Mouse (Mus musculus): ENCODE measurements around the gene Tmem247.

- TF ChIP-seq CTCF (IDR thresholded peaks at IDR 0.05; ENCODE audit: control insufficient read depth, insufficient read depth, low read length) (no peak), POLR2A (IDR thresholded peaks at IDR 0.05; ENCODE audit: borderline replicate concordance, control insufficient read depth, low read depth, low read length) (no peak)
These were observed 46.4 kb downstream of the Tmem247 start for GRCm38 (mm10) chr17:86963586-86963902.
